Mouse (Mus musculus): ENCODE results near the gene Gm17542. TPM values are rescaled to one million over a fixed set of nuclear protein-coding genes. Genes with fewer than 3 reads are reported as not detected.

Gene Gm17542
- total and polyA plus RNA-seq, 2 experiments from 2014 or later = not detected

DNA sequence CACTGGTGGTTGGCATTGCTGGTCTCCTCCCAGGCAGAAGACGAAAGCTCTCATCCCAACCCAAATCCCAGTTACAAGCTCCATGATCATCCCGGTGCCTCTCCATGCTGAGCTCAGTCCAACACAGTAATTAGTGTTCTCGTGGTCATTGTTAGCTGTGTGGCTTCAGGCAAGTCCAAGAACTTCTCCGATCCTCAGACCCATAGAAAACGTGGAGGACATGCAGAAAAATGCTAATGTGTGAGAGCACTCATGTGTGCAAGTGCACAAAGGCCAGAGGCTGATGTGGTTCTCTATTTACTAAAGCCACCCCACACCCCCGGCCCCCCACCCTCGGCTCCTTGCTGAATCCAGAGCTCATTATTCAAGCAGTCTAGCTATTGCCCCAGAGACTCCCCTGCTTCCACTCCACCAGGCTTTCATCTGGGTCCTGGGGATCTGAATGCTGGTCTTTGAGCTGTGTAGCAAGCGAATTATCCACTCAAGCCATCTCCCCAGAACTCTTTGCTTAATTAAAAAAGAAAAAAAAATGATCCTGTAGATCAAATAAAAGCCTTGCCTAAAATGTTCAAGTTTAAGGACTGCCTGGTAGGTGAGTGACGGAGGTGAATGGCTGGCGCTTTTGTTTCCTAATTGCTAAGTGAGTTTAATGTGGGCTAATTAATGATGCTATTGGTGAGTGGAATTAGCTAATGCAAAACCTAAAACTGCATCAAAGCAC, 45.3 kb downstream of the Gm17542 start:
- H3K9ac ChIP-seq (replicated peaks; ENCODE audit: low read length) = no peak overlapping the region
- no peak overlapping the region for H3K4me2 ChIP-seq (ENCODE audit: low read depth, low read length)
- H3K4me1 ChIP-seq (ENCODE audit: insufficient read depth, low read length) = no peaks in the 10 kb centered on the region; the same call in 1 of the 2 replicates
- 33% methylated on average over 10 of the region's 10 CpGs for WGBS
- H3K36me3 ChIP-seq (ENCODE audit: insufficient read depth, low read length) = no peaks in the 10 kb centered on the region
- no peaks in the 10 kb centered on the region for H3K9me3 ChIP-seq (ENCODE audit: low read length)
- TF ChIP-seq CTCF (IDR thresholded peaks at IDR 0.05; ENCODE audit: low read depth) = no peak
- H3K27ac ChIP-seq = no peak overlapping the region
- DNase-seq (ENCODE audit: low spot score) (no peak), ATAC-seq (0 out of 2 replicates have a peak, but pooled peaks have one; percentile 21)
- H3K27me3 ChIP-seq (ENCODE audit: insufficient read depth, low read length) = no peaks in the 10 kb centered on the region
- no peak overlapping the region for H3K4me3 ChIP-seq (ENCODE audit: low read length)

DNA sequence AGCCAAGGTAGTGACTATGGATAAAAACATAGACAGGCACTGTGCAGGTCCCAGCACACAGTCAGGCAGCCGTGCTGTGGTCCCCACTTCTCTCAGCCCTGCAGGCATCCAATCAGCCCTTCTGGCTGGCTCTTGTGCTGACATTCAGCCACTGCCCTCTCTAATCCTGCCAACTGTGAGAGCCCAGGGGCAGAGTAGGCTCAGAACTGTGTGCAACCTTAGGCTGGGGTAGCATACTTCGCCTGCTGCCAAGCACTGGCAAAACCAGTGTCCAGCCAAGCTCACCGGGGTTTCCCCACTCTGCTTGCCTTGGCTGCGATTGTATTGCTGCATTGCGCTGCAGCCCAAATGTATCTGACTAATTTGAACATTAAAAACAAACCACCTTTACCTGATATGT, 54.1 kb downstream of the Gm17542 start:
- WGBS = 55% methylated on average over 5 of the region's 5 CpGs
- no peaks in the 10 kb centered on the region for H3K27me3 ChIP-seq (ENCODE audit: insufficient read depth, low read length)
- no peaks in the 10 kb centered on the region; the same call in 1 of the 2 replicates for H3K4me1 ChIP-seq (ENCODE audit: insufficient read depth, low read length)
- H3K4me2 ChIP-seq (ENCODE audit: low read depth, low read length) = no peak overlapping the region
- no peak overlapping the region for H3K4me3 ChIP-seq (ENCODE audit: low read length)
- peak overlapping the region; percentile 32; the same call in 1 of the 2 replicates for H3K27ac ChIP-seq
- ATAC-seq = peak; percentile 77
- TF ChIP-seq CTCF (IDR thresholded peaks at IDR 0.05; ENCODE audit: low read depth) = no peak
- DNase-seq (ENCODE audit: low spot score) = peak; percentile 58
- H3K9ac ChIP-seq (replicated peaks; ENCODE audit: low read length) = no peak overlapping the region
- H3K36me3 ChIP-seq (ENCODE audit: insufficient read depth, low read length) = no peaks in the 10 kb centered on the region
- H3K9me3 ChIP-seq (ENCODE audit: low read length) = no peaks in the 10 kb centered on the region

Other genes starting within 250 kb of the Gm17542 start
- gene Ccdc138, start 220.3 kb downstream of the Gm17542 start, total RNA-seq (2014; rRNA removed) = 0.83 and 2.0 TPM in 2 replicates
- gene Ccdc138, start 220.3 kb downstream of the Gm17542 start, polyA plus RNA-seq (2015; fragmentation: Nextera tagmentation; extraction: Ambion mirVana) = 6.4 and 6.9 TPM in 2 replicates
- 0.11 and 0.16 TPM in 2 replicates for gene Edar, start 42.6 kb downstream of the Gm17542 start, total RNA-seq (2014; rRNA removed)
- 0.08 TPM in 2 replicates for gene Edar, start 42.6 kb downstream of the Gm17542 start, polyA plus RNA-seq (2015; fragmentation: Nextera tagmentation; extraction: Ambion mirVana)
- 17.1 and 23.8 TPM in 2 replicates for gene Sh3rf3, start 95.1 kb upstream of the Gm17542 start, total RNA-seq (2014; rRNA removed)
- gene Sh3rf3, start 95.1 kb upstream of the Gm17542 start, polyA plus RNA-seq (2015; fragmentation: Nextera tagmentation; extraction: Ambion mirVana) = 2.2 and 3.5 TPM in 2 replicates

Measured in hindbrain, postnatal 0 days (tissue).